Mouse (Mus musculus) cerebellum, adult 2 months (tissue): ENCODE measurements around the gene Galnt2.

Experiments
- CTCF ChIP-seq: fragments of 200-500 bp; IDR thresholded peaks from 2 replicates; pipeline ENCODE4 v1.5.1; 2011; ENCODE audit warnings: low read depth, mild to moderate bottlenecking, control low read depth, low read length, moderate library complexity, borderline replicate concordance; ENCODE audit not compliant: insufficient read depth
- POLR2A ChIP-seq: fragments of 200-500 bp; IDR thresholded peaks from 2 replicates; pipeline ENCODE4 v1.6.1; 2011; ENCODE audit warnings: low read length, control low read depth, borderline replicate concordance; ENCODE audit not compliant: insufficient read depth

GRCm38 (mm10) chr8:124392271-124393012, 161.3 kb downstream of the Galnt2 start:
- TF ChIP-seq POLR2A (no peak), CTCF (no peak)
